Mouse (Mus musculus) MEL (cell line): ENCODE data around the gene Adora3. TPM values are rescaled to one million over a fixed set of nuclear protein-coding genes. Genes with fewer than 3 reads are reported as not detected.

ENCODE experiments used
- DNase-seq: peaks from one replicate; pipeline ENCODE4 v3.0.0; 2011; ENCODE audit warnings: low read depth, low spot score
- H3K27ac ChIP-seq: 2 replicates; pipeline ENCODE4 v1.5.1; 2012; ENCODE audit warnings: low read depth, mild to moderate bottlenecking, control low read depth, low read length, moderate library complexity; ENCODE audit not compliant: control insufficient read depth
- H3K27me3 ChIP-seq, 2 experiments: fragments of 150-350 bp in 1 of 2; sonication (generic) in 1 of 2; 2 replicates each; pipeline ENCODE4 v1.6.1; 2012; ENCODE audit warnings: low read length in 2 of 2, mild to moderate bottlenecking in 2 of 2, improper control_type of control experiment in 1 of 2, moderate library complexity in 1 of 2; ENCODE audit not compliant: insufficient read depth in 2 of 2, control insufficient read depth in 1 of 2
- H3K36me3 ChIP-seq, 2 experiments: 2 replicates each; pipeline ENCODE4 v1.6.1; 2012 to 2014; ENCODE audit warnings: low read length in 2 of 2, improper control_type of control experiment in 1 of 2, inconsistent platforms in 1 of 2, mild to moderate bottlenecking in 1 of 2; ENCODE audit not compliant: insufficient read depth in 2 of 2, control insufficient read depth in 1 of 2
- H3K4me1 ChIP-seq, 2 experiments: fragments of 150-350 bp in 1 of 2; sonication (generic) in 1 of 2; 2 replicates each; pipeline ENCODE4 v1.6.1; 2012; ENCODE audit warnings: low read length in 2 of 2, improper control_type of control experiment in 1 of 2, mild to moderate bottlenecking in 1 of 2; ENCODE audit not compliant: insufficient read depth in 2 of 2, control insufficient read depth in 1 of 2
- H3K4me3 ChIP-seq, 2 experiments: fragments of 150-350 bp in 1 of 2; sonication (generic) in 1 of 2; 2 replicates each; pipeline ENCODE4 v1.5.1; 2012; ENCODE audit warnings: low read depth in 2 of 2, low read length in 2 of 2, mild to moderate bottlenecking in 2 of 2, moderate library complexity in 2 of 2, control low read depth in 1 of 2, improper control_type of control experiment in 1 of 2; ENCODE audit not compliant: control insufficient read depth in 1 of 2, insufficient read depth in 1 of 2
- H3K79me2 ChIP-seq: 2 replicates; pipeline ENCODE4 v1.6.1; 2012; ENCODE audit warnings: mild to moderate bottlenecking, low read length, moderate library complexity; ENCODE audit not compliant: control insufficient read depth, poor library complexity, insufficient read depth
- H3K9ac ChIP-seq: 2 replicates; pipeline ENCODE4 v1.6.1; 2012; ENCODE audit warnings: low read depth, mild to moderate bottlenecking, control low read depth, low read length, moderate library complexity; ENCODE audit not compliant: control insufficient read depth, poor library complexity, severe bottlenecking
- H3K9me3 ChIP-seq: fragments of 150-350 bp; sonication (generic); replicated peaks from 2 replicates; pipeline ENCODE4 v1.6.1; 2012; ENCODE audit warnings: mild to moderate bottlenecking, low read length, improper control_type of control experiment, moderate library complexity; ENCODE audit not compliant: insufficient read depth
- CHD2 ChIP-seq: IDR thresholded peaks from 2 replicates; pipeline ENCODE4 v1.6.1; 2011; ENCODE audit warnings: low read length, improper control_type of control experiment
- E2F4 ChIP-seq: IDR thresholded peaks from 2 replicates; pipeline ENCODE4 v1.6.1; 2011; ENCODE audit warnings: low read depth, low read length, improper control_type of control experiment, borderline replicate concordance
- ELF1 ChIP-seq: IDR thresholded peaks from 2 replicates; pipeline ENCODE4 v1.6.1; 2014; ENCODE audit warnings: low read depth, mild to moderate bottlenecking, inconsistent platforms, low read length, improper control_type of control experiment, moderate library complexity
- EP300 ChIP-seq, 2 experiments: IDR thresholded peaks; 2 replicates each; pipeline ENCODE4 v1.6.1; 2011; ENCODE audit warnings: improper control_type of control experiment in 2 of 2, low read length in 2 of 2, low read depth in 1 of 2, mild to moderate bottlenecking in 1 of 2
- GATA1 ChIP-seq: IDR thresholded peaks from 2 replicates; pipeline ENCODE4 v1.6.1; 2011; ENCODE audit warnings: low read depth, low read length, improper control_type of control experiment
- MAX ChIP-seq: IDR thresholded peaks from 2 replicates; pipeline ENCODE4 v1.6.1; 2011; ENCODE audit warnings: low read length, improper control_type of control experiment
- MAZ ChIP-seq: IDR thresholded peaks from 2 replicates; pipeline ENCODE4 v1.6.1; 2012; ENCODE audit warnings: low read depth, mild to moderate bottlenecking, inconsistent platforms, low read length, improper control_type of control experiment
- MXI1 ChIP-seq: IDR thresholded peaks from 2 replicates; pipeline ENCODE4 v1.6.1; 2011; ENCODE audit warnings: mild to moderate bottlenecking, low read depth, low read length, improper control_type of control experiment
- MYC ChIP-seq: IDR thresholded peaks from 2 replicates; pipeline ENCODE4 v1.6.1; 2011; ENCODE audit warnings: low read depth, mild to moderate bottlenecking, low read length, improper control_type of control experiment, moderate library complexity
- NELFE ChIP-seq: IDR thresholded peaks from 2 replicates; pipeline ENCODE4 v1.6.1; 2011; ENCODE audit warnings: low read depth, low read length, improper control_type of control experiment
- NRF1 ChIP-seq: IDR thresholded peaks from 2 replicates; pipeline ENCODE4 v1.6.1; 2014; ENCODE audit warnings: low read depth, mild to moderate bottlenecking, inconsistent platforms, low read length, improper control_type of control experiment, moderate library complexity; ENCODE audit not compliant: poor library complexity, insufficient read depth, severe bottlenecking
- POLR2A ChIP-seq, 2 experiments: IDR thresholded peaks; 2 replicates each; pipeline ENCODE4 v1.6.1; 2011 to 2012; ENCODE audit warnings: low read length in 2 of 2, mild to moderate bottlenecking in 2 of 2, control low read depth in 1 of 2, improper control_type of control experiment in 1 of 2, low read depth in 1 of 2, moderate library complexity in 1 of 2; ENCODE audit not compliant: control insufficient read depth in 1 of 2, insufficient read depth in 1 of 2, poor library complexity in 1 of 2
- SIN3A ChIP-seq: IDR thresholded peaks from 2 replicates; pipeline ENCODE4 v1.6.1; 2012; ENCODE audit warnings: low read length, improper control_type of control experiment, inconsistent platforms
- SMC3 ChIP-seq: IDR thresholded peaks from 2 replicates; pipeline ENCODE4 v1.6.1; 2011; ENCODE audit warnings: low read depth, low read length, improper control_type of control experiment
- USF2 ChIP-seq, 2 experiments: IDR thresholded peaks; 2 replicates each; pipeline ENCODE4 v1.6.1; 2011 to 2012; ENCODE audit warnings: improper control_type of control experiment in 2 of 2, low read length in 2 of 2, borderline replicate concordance in 1 of 2, inconsistent platforms in 1 of 2, low read depth in 1 of 2, mild to moderate bottlenecking in 1 of 2; ENCODE audit not compliant: insufficient read depth in 1 of 2
- ZKSCAN1 ChIP-seq: IDR thresholded peaks from 2 replicates; pipeline ENCODE4 v1.6.1; 2012; ENCODE audit warnings: low read depth, mild to moderate bottlenecking, inconsistent platforms, low read length, improper control_type of control experiment, moderate library complexity
- ZNF384 ChIP-seq: IDR thresholded peaks from 2 replicates; pipeline ENCODE4 v1.6.1; 2012; ENCODE audit warnings: low read depth, mild to moderate bottlenecking, inconsistent platforms, low read length, improper control_type of control experiment
- polyA plus RNA-seq, 2 experiments: library from polyadenylated mRNA; stranded (reverse) in 1 of 2; unstranded in 1 of 2; fragments of >175 nt in 1 of 2; fragments of >200 nt in 1 of 2; gene quantifications; 2 replicates each; pipeline versions ENCODE4 v1.2.1 to v1.2.4; 2012; ENCODE audit warnings: low replicate concordance in 2 of 2, low read depth in 1 of 2; ENCODE audit not compliant: insufficient read length in 2 of 2, insufficient read depth in 1 of 2, missing spikeins in 1 of 2
- total RNA-seq: library from RNA; depleted of rRNA; stranded (reverse); fragments of 300-350 nt; gene quantifications from 2 replicates; pipeline ENCODE4 v1.2.3, GENCODE M21; 2012

Adora3 gene
- total and polyA plus RNA-seq, 3 experiments, result 0.42 to 0.65 TPM; not detected in 1

GRCm38 (mm10) chr3:105936111-105936510 is 65.5 kb downstream of the Adora3 start:
- H3K9ac ChIP-seq, result no peak overlapping the region
- no peak overlapping the region for H3K4me3 ChIP-seq
- no peak for TF ChIP-seq MAX
- peak; percentile 63; the same call in 1 of the 2 replicates for TF ChIP-seq ZNF384
- no peak for DNase-seq
- peaks cover 5 to 9% of the 10 kb centered on the region in 2 experiments for H3K36me3 ChIP-seq
- H3K27ac ChIP-seq, result no peak overlapping the region
- H3K79me2 ChIP-seq, result peaks cover 3% of the 10 kb centered on the region; the same call in 1 of the 2 replicates
- H3K9me3 ChIP-seq, result no peaks in the 10 kb centered on the region
- H3K27me3 ChIP-seq, result no peaks in the 10 kb centered on the region
- peaks cover 0 to 10% of the 10 kb centered on the region in 2 experiments; a peak in 2 of 4 replicates for H3K4me1 ChIP-seq

- H3K9ac ChIP-seq, result no peak overlapping the region
- no peak for TF ChIP-seq MAZ
- no peak for TF ChIP-seq MXI1
- no peak for TF ChIP-seq SIN3A
- no peak for TF ChIP-seq E2F4
- TF ChIP-seq NELFE, result no peak
- no peak for TF ChIP-seq MYC
- no peak for TF ChIP-seq POLR2A (IDR thresholded peaks at IDR 0.05; ENCODE audit: control insufficient read depth in 1 of 2, insufficient read depth in 1 of 2, low read depth in 1 of 2, low read length in 2 of 2, poor library complexity in 1 of 2)
- TF ChIP-seq SMC3, result no peak
- no peak for TF ChIP-seq GATA1
- TF ChIP-seq EP300 (IDR thresholded peaks at IDR 0.05; ENCODE audit: low read depth in 1 of 2, low read length in 2 of 2), result no peak
- TF ChIP-seq NRF1, result no peak
- TF ChIP-seq USF2 (IDR thresholded peaks at IDR 0.05; ENCODE audit: borderline replicate concordance in 1 of 2, insufficient read depth in 1 of 2, low read depth in 1 of 2, low read length in 2 of 2), result no peak
- no peak for TF ChIP-seq ZKSCAN1
- no peak for TF ChIP-seq ELF1
- TF ChIP-seq CHD2, result no peak
- no peak overlapping the region for H3K4me3 ChIP-seq
- H3K27ac ChIP-seq, result no peak overlapping the region
- no peak for DNase-seq
- peaks cover 26 to 57% of the 10 kb centered on the region in 2 experiments for H3K36me3 ChIP-seq
- no peaks in the 10 kb centered on the region for H3K27me3 ChIP-seq
- peaks cover 12% of the 10 kb centered on the region; the same call in 1 of the 2 replicates for H3K79me2 ChIP-seq
- peaks cover 0 to 9% of the 10 kb centered on the region in 2 experiments; a peak in 2 of 4 replicates for H3K4me1 ChIP-seq
- no peaks in the 10 kb centered on the region for H3K9me3 ChIP-seq
These were observed 80.7 kb downstream of the Adora3 start for GRCm38 (mm10) chr3:105951348-105951747.
